Mouse (Mus musculus): ENCODE results near the gene Shank2. TPM values are rescaled to one million over a fixed set of nuclear protein-coding genes. Genes with fewer than 3 reads are reported as not detected.

Gene Shank2
- polyA plus RNA-seq, 1 experiment from 2014 or later, result 0.49 TPM

GRCm38 (mm10) chr7:144079861-144080260 is 78.1 kb downstream of the Shank2 start:
- Histone ChIP-seq H3K36me3 (ENCODE audit: control insufficient read depth, insufficient read depth, low read length) (no peaks in the 10 kb centered on the region), H3K4me3 (ENCODE audit: control insufficient read depth in 1 of 2, insufficient read depth in 1 of 2, low read depth in 1 of 2, low read length in 2 of 2) (no peak overlapping the region), H3K9me3 (ENCODE audit: control insufficient read depth, low read length) (peaks cover 8% of the 10 kb centered on the region; the same call in 1 of the 2 replicates), H3K9ac (ENCODE audit: low read length) (no peak overlapping the region), H3K27ac (replicated peaks in 1 of 2; ENCODE audit: control insufficient read depth in 1 of 2, insufficient read depth in 1 of 2, low read depth in 2 of 2, low read length in 2 of 2) (no peak overlapping the region), H3K4me1 (ENCODE audit: control insufficient read depth in 2 of 2, insufficient read depth in 2 of 2, low read length in 2 of 2) (no peaks in the 10 kb centered on the region), H3K4me2 (ENCODE audit: low read length) (no peak overlapping the region), H3K27me3 (ENCODE audit: control insufficient read depth, insufficient read depth, low read length) (no peaks in the 10 kb centered on the region)
- no peak for ATAC-seq (ENCODE audit: insufficient number of reproducible peaks, insufficient read depth, low FRiP score, low read depth)
- WGBS, result 96% methylated on average over 1 of the region's 1 CpGs

DNA sequence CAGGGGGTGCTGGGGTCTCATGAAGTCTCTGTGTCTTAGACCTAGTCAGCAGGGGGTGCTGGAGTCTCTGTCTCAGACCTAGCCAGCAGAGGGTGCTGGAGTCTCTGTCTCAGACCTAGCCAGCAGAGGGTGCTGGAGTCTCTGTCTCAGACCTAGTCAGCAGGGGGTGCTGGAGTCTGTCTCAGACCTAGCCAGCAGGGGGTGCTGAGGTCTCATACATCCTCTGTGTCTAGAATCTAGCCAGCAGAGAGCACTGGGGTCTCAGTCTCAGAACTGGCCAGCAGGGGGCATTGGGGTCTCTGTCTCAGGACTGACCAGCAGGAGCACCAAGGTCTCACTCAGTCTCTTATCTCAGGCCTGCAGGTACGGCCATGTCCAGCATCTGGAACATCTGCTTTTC is 79.7 kb downstream of the Shank2 start:
- Histone ChIP-seq H3K9me3 (ENCODE audit: control insufficient read depth, low read length) (peaks cover 8% of the 10 kb centered on the region; the same call in 1 of the 2 replicates), H3K27me3 (ENCODE audit: control insufficient read depth, insufficient read depth, low read length) (no peaks in the 10 kb centered on the region), H3K27ac (replicated peaks in 1 of 2; ENCODE audit: control insufficient read depth in 1 of 2, insufficient read depth in 1 of 2, low read depth in 2 of 2, low read length in 2 of 2) (no peak overlapping the region), H3K4me2 (ENCODE audit: low read length) (no peak overlapping the region), H3K9ac (ENCODE audit: low read length) (no peak overlapping the region), H3K4me3 (ENCODE audit: control insufficient read depth in 1 of 2, insufficient read depth in 1 of 2, low read depth in 1 of 2, low read length in 2 of 2) (no peak overlapping the region), H3K36me3 (ENCODE audit: control insufficient read depth, insufficient read depth, low read length) (no peaks in the 10 kb centered on the region), H3K4me1 (ENCODE audit: control insufficient read depth in 2 of 2, insufficient read depth in 2 of 2, low read length in 2 of 2) (no peaks in the 10 kb centered on the region)
- no peak for ATAC-seq (ENCODE audit: insufficient number of reproducible peaks, insufficient read depth, low FRiP score, low read depth)
- 67% methylated on average over 1 of the region's 1 CpGs for WGBS

- WGBS, result 85% methylated on average over 2 of the region's 2 CpGs
- H3K9ac ChIP-seq (ENCODE audit: low read length), result no peak overlapping the region
- H3K9me3 ChIP-seq (ENCODE audit: control insufficient read depth, low read length), result peaks cover 8% of the 10 kb centered on the region; the same call in 1 of the 2 replicates
- H3K4me2 ChIP-seq (ENCODE audit: low read length), result no peak overlapping the region
- no peak overlapping the region for H3K27ac ChIP-seq (replicated peaks in 1 of 2; ENCODE audit: control insufficient read depth in 1 of 2, insufficient read depth in 1 of 2, low read depth in 2 of 2, low read length in 2 of 2)
- H3K4me1 ChIP-seq (ENCODE audit: control insufficient read depth in 2 of 2, insufficient read depth in 2 of 2, low read length in 2 of 2), result no peaks in the 10 kb centered on the region
- H3K27me3 ChIP-seq (ENCODE audit: control insufficient read depth, insufficient read depth, low read length), result no peaks in the 10 kb centered on the region
- no peak overlapping the region for H3K4me3 ChIP-seq (ENCODE audit: control insufficient read depth in 1 of 2, insufficient read depth in 1 of 2, low read depth in 1 of 2, low read length in 2 of 2)
- no peak for ATAC-seq (ENCODE audit: insufficient number of reproducible peaks, insufficient read depth, low FRiP score, low read depth)
- H3K36me3 ChIP-seq (ENCODE audit: control insufficient read depth, insufficient read depth, low read length), result no peaks in the 10 kb centered on the region
Observed at GRCm38 (mm10) chr7:144081963-144082362, 80.2 kb downstream of the Shank2 start.

DNA sequence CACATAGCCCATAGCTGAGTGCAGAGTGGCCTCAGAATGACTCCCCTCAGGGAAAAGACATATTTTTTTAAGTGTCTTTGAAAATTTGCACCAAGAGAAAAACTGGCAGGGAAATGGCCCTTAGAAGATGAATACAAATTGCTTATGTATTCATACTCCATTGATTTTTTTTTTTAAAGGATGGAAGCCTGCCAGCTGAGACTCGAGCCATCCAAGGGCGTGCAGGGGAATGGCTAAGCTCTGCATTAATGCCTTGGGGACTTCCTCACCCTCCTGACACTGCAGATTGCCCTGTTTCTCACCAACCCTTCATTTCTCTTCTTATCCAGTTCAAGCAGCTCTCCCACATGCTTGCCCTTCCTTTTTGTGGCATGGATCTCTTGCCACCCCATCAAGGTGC is 85.5 kb downstream of the Shank2 start:
- no peaks in the 10 kb centered on the region for H3K4me1 ChIP-seq (ENCODE audit: control insufficient read depth in 2 of 2, insufficient read depth in 2 of 2, low read length in 2 of 2)
- H3K27me3 ChIP-seq (ENCODE audit: control insufficient read depth, insufficient read depth, low read length), result no peaks in the 10 kb centered on the region
- H3K27ac ChIP-seq (replicated peaks in 1 of 2; ENCODE audit: control insufficient read depth in 1 of 2, insufficient read depth in 1 of 2, low read depth in 2 of 2, low read length in 2 of 2), result no peak overlapping the region
- H3K9me3 ChIP-seq (ENCODE audit: control insufficient read depth, low read length), result 0 out of 2 replicates have a peak, but pooled peaks cover 5% of the 10 kb centered on the region
- no peak for ATAC-seq (ENCODE audit: insufficient number of reproducible peaks, insufficient read depth, low FRiP score, low read depth)
- WGBS, result 51% methylated on average over 2 of the region's 2 CpGs
- H3K4me3 ChIP-seq (ENCODE audit: control insufficient read depth in 1 of 2, insufficient read depth in 1 of 2, low read depth in 1 of 2, low read length in 2 of 2), result no peak overlapping the region
- H3K36me3 ChIP-seq (ENCODE audit: control insufficient read depth, insufficient read depth, low read length), result no peaks in the 10 kb centered on the region
- H3K4me2 ChIP-seq (ENCODE audit: low read length), result no peak overlapping the region
- no peak overlapping the region for H3K9ac ChIP-seq (ENCODE audit: low read length)

- no peak for ATAC-seq (ENCODE audit: insufficient number of reproducible peaks, insufficient read depth, low FRiP score, low read depth)
- 80% methylated on average over 12 of the region's 12 CpGs for WGBS
- Histone ChIP-seq H3K4me1 (ENCODE audit: control insufficient read depth in 2 of 2, insufficient read depth in 2 of 2, low read length in 2 of 2) (no peaks in the 10 kb centered on the region), H3K4me2 (ENCODE audit: low read length) (no peak overlapping the region), H3K9ac (ENCODE audit: low read length) (no peak overlapping the region), H3K36me3 (ENCODE audit: control insufficient read depth, insufficient read depth, low read length) (no peaks in the 10 kb centered on the region), H3K4me3 (ENCODE audit: control insufficient read depth in 1 of 2, insufficient read depth in 1 of 2, low read depth in 1 of 2, low read length in 2 of 2) (no peak overlapping the region), H3K27ac (replicated peaks in 1 of 2; ENCODE audit: control insufficient read depth in 1 of 2, insufficient read depth in 1 of 2, low read depth in 2 of 2, low read length in 2 of 2) (no peak overlapping the region), H3K27me3 (ENCODE audit: control insufficient read depth, insufficient read depth, low read length) (no peaks in the 10 kb centered on the region), H3K9me3 (ENCODE audit: control insufficient read depth, low read length) (no peaks in the 10 kb centered on the region)
Observed at GRCm38 (mm10) chr7:144094132-144094531, 92.4 kb downstream of the Shank2 start.

GRCm38 (mm10) chr7:144097314-144097713 is 95.6 kb downstream of the Shank2 start:
- WGBS, result 8% methylated on average over 2 of the region's 2 CpGs
- H3K36me3 ChIP-seq (ENCODE audit: control insufficient read depth, insufficient read depth, low read length), result no peaks in the 10 kb centered on the region
- H3K9me3 ChIP-seq (ENCODE audit: control insufficient read depth, low read length), result no peaks in the 10 kb centered on the region
- no peak overlapping the region for H3K9ac ChIP-seq (ENCODE audit: low read length)
- H3K4me1 ChIP-seq (ENCODE audit: control insufficient read depth in 2 of 2, insufficient read depth in 2 of 2, low read length in 2 of 2), result no peaks in the 10 kb centered on the region; a peak in 1 of 4 replicates
- H3K27me3 ChIP-seq (ENCODE audit: control insufficient read depth, insufficient read depth, low read length), result no peaks in the 10 kb centered on the region
- no peak overlapping the region for H3K4me2 ChIP-seq (ENCODE audit: low read length)
- H3K27ac ChIP-seq (replicated peaks in 1 of 2; ENCODE audit: control insufficient read depth in 1 of 2, insufficient read depth in 1 of 2, low read depth in 2 of 2, low read length in 2 of 2), result no peak overlapping the region
- H3K4me3 ChIP-seq (ENCODE audit: control insufficient read depth in 1 of 2, insufficient read depth in 1 of 2, low read depth in 1 of 2, low read length in 2 of 2), result no peak overlapping the region
- ATAC-seq (ENCODE audit: insufficient number of reproducible peaks, insufficient read depth, low FRiP score, low read depth), result no peak

DNA sequence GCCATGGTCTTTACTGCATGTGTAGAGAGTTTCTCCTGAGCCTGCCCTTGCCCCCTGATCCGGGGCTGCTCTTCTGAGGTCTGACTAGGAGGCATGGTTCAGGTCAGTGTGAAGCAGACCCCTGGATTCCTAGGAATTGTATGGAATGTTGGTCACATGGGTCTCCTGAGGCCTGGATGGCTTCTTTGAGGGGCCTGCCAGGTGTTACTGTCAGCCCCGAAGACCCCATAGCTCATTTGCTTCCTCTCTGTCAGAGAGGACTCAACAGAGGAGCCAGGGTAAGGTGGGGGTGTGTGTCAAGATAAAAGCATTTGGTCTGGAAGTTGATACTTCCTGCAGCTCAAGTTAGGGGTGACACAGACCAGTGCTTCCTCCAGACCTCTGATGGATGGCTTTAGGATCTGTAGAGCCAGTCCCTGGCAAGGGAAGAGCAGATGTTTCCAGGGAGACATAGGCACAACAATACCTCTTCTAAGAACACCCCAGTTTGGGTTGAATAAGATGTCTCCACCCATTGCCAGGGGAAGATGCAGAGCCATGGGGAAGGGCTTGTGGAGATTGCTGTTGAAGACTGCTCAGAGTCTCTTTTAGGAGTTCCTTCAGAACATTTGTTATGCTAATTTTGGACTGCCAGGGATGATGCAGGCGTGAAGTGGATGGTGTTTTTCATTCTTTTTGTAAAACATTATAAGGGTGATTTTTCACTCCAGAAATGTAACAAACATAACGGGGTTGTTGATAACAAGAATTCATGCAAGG is 100.7 kb downstream of the Shank2 start:
- Histone ChIP-seq H3K27ac (replicated peaks in 1 of 2; ENCODE audit: control insufficient read depth in 1 of 2, insufficient read depth in 1 of 2, low read depth in 2 of 2, low read length in 2 of 2) (no peak overlapping the region), H3K4me2 (ENCODE audit: low read length) (no peak overlapping the region), H3K27me3 (ENCODE audit: control insufficient read depth, insufficient read depth, low read length) (no peaks in the 10 kb centered on the region), H3K4me3 (ENCODE audit: control insufficient read depth in 1 of 2, insufficient read depth in 1 of 2, low read depth in 1 of 2, low read length in 2 of 2) (no peak overlapping the region), H3K36me3 (ENCODE audit: control insufficient read depth, insufficient read depth, low read length) (no peaks in the 10 kb centered on the region), H3K4me1 (ENCODE audit: control insufficient read depth in 2 of 2, insufficient read depth in 2 of 2, low read length in 2 of 2) (no peaks in the 10 kb centered on the region; a peak in 1 of 4 replicates), H3K9ac (ENCODE audit: low read length) (no peak overlapping the region), H3K9me3 (ENCODE audit: control insufficient read depth, low read length) (no peaks in the 10 kb centered on the region)
- no peak for ATAC-seq (ENCODE audit: insufficient number of reproducible peaks, insufficient read depth, low FRiP score, low read depth)
- 45% methylated on average over 4 of the region's 4 CpGs for WGBS

- no peak overlapping the region for H3K4me3 ChIP-seq (ENCODE audit: control insufficient read depth in 1 of 2, insufficient read depth in 1 of 2, low read depth in 1 of 2, low read length in 2 of 2)
- no peak for ATAC-seq (ENCODE audit: insufficient number of reproducible peaks, insufficient read depth, low FRiP score, low read depth)
Observed at GRCm38 (mm10) chr7:144105952-144106351, 104.2 kb downstream of the Shank2 start.

More at GRCm38 (mm10) chr7:144105952-144106351, 104.2 kb downstream of the Shank2 start:
- 47% methylated on average over 1 of the region's 1 CpGs for WGBS
- H3K9me3 ChIP-seq (ENCODE audit: control insufficient read depth, low read length), result no peaks in the 10 kb centered on the region
- no peak overlapping the region for H3K9ac ChIP-seq (ENCODE audit: low read length)
- no peaks in the 10 kb centered on the region for H3K36me3 ChIP-seq (ENCODE audit: control insufficient read depth, insufficient read depth, low read length)
- no peak overlapping the region for H3K4me2 ChIP-seq (ENCODE audit: low read length)
- no peak overlapping the region for H3K27ac ChIP-seq (replicated peaks in 1 of 2; ENCODE audit: control insufficient read depth in 1 of 2, insufficient read depth in 1 of 2, low read depth in 2 of 2, low read length in 2 of 2)
- no peaks in the 10 kb centered on the region; a peak in 1 of 4 replicates for H3K4me1 ChIP-seq (ENCODE audit: control insufficient read depth in 2 of 2, insufficient read depth in 2 of 2, low read length in 2 of 2)
- no peaks in the 10 kb centered on the region for H3K27me3 ChIP-seq (ENCODE audit: control insufficient read depth, insufficient read depth, low read length)

All from heart, embryonic 14.5 days (tissue).